Mouse (Mus musculus): Measurements from ENCODE around the gene Lmf1.

The Lmf1 gene

GRCm38 (mm10) chr17:25597537-25597936 lies 18.7 kb downstream of the Lmf1 start:
- DNase-seq (ENCODE audit: extremely low read depth, insufficient read length, low spot score): no peak

GRCm38 (mm10) chr17:25602366-25602765 lies 23.5 kb downstream of the Lmf1 start:
- DNase-seq (ENCODE audit: extremely low read depth, insufficient read length, low spot score): no peak

GRCm38 (mm10) chr17:25604234-25604633 lies 25.3 kb downstream of the Lmf1 start:
- DNase-seq (ENCODE audit: extremely low read depth, insufficient read length, low spot score): no peak

GRCm38 (mm10) chr17:25608137-25608785 lies 29.4 kb downstream of the Lmf1 start:
- no peak for DNase-seq (ENCODE audit: extremely low read depth, insufficient read length, low spot score)

DNA sequence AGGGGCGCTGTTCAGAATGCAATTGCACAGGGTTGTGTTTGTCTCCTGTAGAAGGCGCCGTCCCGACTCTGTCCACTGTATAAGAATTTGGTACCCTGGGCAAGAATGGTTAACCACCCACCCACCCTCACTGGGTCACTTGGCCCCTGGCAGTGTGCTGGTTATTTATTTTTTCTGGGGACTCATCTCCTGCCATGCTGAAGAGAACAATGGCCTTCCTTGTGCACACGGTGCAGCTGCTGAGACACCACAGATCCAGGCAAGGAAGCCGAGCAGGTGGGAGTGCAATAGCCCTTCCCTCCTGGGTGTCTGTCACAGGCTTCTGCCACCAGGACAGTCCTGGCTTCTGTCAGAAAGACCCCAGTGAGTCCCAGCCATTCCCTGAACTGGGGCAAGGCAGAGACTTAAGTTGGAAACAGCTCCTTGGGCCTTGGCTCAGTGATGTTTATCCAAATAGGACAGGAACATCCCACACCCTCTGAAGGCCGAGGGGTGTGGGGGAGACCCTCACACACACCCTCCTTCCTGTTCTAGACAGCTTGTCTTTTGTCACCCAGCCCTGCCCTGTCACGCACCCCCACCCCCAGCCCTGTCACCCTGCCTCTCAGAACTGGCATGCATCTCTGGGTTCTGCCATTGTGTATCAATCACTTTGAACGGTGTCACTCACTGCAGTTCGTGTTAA lies 30.1 kb downstream of the Lmf1 start:
- DNase-seq (ENCODE audit: extremely low read depth, insufficient read length, low spot score): no peak

- no peak for DNase-seq (ENCODE audit: extremely low read depth, insufficient read length, low spot score)
Measured at GRCm38 (mm10) chr17:25609506-25609828, 30.6 kb downstream of the Lmf1 start.

GRCm38 (mm10) chr17:25610151-25610550 lies 31.3 kb downstream of the Lmf1 start:
- DNase-seq (ENCODE audit: extremely low read depth, insufficient read length, low spot score): no peak

DNA sequence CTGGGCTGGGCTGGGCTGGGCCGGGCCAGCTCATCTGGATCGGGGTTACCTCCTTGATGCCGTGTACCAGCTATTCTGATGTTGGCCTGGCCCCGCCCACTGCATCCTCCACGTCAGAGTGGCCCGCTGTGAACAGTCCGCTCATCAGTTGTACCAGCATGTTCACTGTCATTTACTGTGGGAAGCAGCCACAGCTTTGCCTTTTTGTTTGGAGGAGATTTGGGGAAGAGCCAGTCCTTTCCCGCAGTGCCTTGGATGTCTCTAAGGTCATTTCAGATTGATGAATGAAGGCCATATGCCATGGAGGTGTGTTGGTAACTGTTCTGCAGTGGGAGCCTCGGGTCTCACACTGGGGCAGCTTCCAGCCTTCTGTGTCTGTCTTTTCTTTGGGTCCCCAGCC lies 33.7 kb downstream of the Lmf1 start:
- DNase-seq (ENCODE audit: extremely low read depth, insufficient read length, low spot score): no peak

DNA sequence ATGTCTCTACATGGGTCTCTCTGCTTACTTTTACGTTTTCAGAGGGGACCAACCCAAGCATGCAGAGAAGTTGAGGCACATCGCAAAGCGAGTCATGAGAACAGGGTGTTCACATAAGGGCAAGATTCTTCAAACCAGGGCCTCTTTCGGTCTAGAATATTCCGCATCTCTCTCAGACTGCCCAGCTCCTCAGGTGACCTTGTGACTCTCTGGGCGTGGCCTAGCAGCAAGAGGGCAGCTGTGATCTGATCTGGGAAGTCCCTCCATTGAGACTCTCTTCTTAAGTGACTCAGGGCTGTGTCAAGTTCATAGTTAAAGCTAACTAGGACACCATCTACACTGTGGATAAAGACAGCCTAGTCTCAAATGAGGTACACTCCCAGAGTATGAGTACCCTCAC lies 34.4 kb downstream of the Lmf1 start:
- DNase-seq (ENCODE audit: extremely low read depth, insufficient read length, low spot score): no peak

DNA sequence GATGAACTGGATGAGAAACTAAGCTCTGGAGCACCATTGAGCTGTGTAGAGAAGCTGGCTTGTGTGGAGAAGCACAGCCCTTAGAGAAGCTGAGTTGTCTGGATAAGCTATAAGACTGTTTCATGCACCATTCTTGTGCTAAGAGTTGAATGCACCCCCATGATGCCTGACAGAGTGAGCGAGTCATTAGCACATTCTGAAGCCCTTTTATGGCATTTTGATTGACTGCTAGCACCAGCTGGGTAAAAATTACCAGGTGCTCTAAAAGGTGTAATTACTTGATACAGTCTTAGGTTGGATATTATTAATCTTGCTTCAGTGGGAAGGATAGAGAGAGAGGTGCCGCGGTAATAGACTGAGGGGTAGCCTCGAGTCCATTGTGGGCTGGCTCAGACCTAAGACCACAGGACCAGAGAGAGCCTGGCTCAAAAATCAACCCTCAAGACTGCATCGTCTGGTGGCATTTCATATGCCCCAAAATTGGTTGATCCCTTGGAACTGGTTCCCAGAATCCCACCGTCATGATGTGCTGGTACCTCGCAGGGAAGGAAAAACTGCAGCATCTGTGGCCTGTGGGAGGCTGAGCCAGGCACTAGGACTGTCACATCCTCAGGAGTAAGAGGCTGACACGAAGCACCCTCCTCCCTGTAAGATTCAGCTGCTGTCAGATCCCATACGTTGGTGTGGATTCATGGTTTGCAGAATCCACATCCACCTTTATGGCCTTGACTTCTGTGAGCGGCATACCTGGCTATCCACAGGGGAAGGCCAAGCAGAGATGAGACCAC lies 36.0 kb downstream of the Lmf1 start:
- no peak for DNase-seq (ENCODE audit: extremely low read depth, insufficient read length, low spot score)

GRCm38 (mm10) chr17:25618508-25619056 lies 39.7 kb downstream of the Lmf1 start:
- DNase-seq (ENCODE audit: extremely low read depth, insufficient read length, low spot score): no peak

GRCm38 (mm10) chr17:25623441-25623840 lies 44.6 kb downstream of the Lmf1 start:
- DNase-seq (ENCODE audit: extremely low read depth, insufficient read length, low spot score): no peak

GRCm38 (mm10) chr17:25623935-25624334 lies 45.0 kb downstream of the Lmf1 start:
- DNase-seq (ENCODE audit: extremely low read depth, insufficient read length, low spot score): no peak

GRCm38 (mm10) chr17:25624446-25625119 lies 45.7 kb downstream of the Lmf1 start:
- DNase-seq (ENCODE audit: extremely low read depth, insufficient read length, low spot score): no peak

DNA sequence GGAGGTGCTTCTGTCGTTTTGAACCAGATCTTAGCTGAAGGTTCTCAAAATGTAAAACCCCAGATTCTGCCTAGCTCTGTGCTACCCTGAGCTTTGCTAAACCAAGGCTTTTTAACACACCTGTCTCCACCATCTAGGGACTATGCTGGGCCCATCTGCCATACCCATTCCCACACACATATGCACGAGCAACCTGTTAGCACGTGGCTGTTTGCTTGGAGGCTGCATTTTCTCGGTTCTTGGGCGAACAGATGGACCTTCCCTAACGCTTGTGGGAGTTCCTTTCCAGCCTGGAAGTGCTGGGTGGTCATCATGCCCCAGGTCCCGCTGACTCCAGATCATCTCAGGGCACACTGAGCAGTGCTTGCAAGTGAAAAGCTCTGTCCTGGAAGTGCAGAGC lies 46.4 kb downstream of the Lmf1 start:
- DNase-seq (ENCODE audit: extremely low read depth, insufficient read length, low spot score): no peak

DNA sequence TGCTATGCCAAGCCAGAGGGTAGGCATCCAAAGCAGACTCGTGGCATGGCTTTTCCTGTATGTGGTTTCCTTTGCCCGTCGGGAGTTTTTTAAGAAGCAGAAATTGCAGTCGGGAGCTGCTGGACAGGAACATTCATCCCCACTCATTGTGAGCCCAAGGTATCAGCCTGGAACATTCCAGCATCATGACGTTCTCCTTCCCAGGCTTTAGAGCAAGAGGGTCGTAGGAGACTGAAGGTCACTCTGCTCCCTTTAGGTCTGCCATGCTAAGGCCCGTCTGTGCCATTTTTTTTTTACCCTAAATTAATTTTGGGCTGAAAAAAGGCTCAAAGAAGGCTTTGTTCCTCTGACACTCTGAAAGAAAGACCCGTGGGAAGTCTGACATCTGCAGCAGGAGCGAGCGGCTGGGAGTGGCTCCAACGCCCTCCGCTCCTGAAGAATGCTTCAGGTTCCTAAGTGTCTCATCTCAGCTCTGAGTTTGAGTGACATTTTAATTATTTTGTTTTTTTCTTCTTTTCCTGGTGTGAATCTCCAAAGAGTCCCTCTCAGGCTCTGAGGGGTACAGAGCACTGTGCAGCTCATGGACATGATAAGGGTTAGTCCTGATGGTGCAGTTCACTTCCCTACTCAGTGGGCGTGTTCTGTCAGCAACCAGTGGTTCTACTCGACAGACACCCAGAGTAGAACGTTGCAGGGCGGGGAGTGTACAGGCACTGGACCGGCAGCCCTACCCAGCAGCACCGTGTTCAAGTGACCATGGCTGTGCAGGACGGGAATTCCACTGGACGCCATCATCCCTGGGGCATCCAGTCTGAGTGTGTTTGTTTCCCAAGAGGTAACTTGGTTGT lies 47.5 kb downstream of the Lmf1 start:
- DNase-seq (ENCODE audit: extremely low read depth, insufficient read length, low spot score): no peak

DNA sequence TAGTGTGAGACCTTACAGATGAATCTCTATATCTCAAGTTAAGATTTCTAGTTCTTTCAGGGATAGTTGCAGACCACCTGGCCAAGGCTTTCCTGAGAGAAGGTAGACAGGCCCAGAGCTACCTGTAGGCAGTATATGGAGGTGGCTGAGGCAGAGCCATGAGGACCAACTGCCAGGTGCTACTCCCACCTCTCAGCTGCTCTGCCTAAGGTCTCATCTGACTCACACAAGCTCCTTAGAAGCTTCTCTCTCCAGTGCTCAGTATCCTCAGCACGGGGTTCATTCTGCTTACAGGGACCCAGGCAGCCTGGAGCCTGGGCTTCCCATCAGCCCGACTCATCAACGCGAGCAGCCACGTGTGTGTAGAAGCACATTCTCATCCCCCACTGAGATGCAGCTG lies 51.4 kb downstream of the Lmf1 start:
- DNase-seq (ENCODE audit: extremely low read depth, insufficient read length, low spot score): no peak

DNA sequence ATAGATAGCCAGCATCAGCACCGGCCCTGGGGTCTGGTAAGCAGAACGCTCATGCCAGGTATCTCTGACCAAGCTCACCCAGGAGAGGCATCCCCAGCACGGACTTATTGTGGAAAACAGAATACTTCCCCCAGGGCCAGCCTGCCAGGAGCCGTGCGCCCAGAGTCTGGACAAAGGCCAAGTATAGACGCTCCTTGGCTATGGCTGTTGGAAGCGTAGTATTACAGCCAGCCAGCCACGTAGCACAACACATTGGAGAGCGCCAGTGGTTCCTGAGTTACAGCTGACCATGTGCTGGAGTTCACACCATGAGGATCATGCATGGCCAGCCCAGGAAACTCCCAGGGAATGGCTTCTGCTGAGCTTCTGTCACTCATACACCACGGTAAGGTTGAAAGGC lies 55.2 kb downstream of the Lmf1 start:
- no peak for DNase-seq (ENCODE audit: extremely low read depth, insufficient read length, low spot score)

GRCm38 (mm10) chr17:25635387-25635786 lies 56.5 kb downstream of the Lmf1 start:
- DNase-seq (ENCODE audit: extremely low read depth, insufficient read length, low spot score): no peak

- no peak for DNase-seq (ENCODE audit: extremely low read depth, insufficient read length, low spot score)
Measured at GRCm38 (mm10) chr17:25635806-25636205, 56.9 kb downstream of the Lmf1 start.

All from 3134 (cell line).